Mouse (Mus musculus): ENCODE measurements around the gene Stxbp4. TPM values are rescaled to one million over a fixed set of nuclear protein-coding genes. Genes with fewer than 3 reads are reported as not detected.

The Stxbp4 gene
- polyA plus RNA-seq, 1 experiment: 3.1 TPM

DNA sequence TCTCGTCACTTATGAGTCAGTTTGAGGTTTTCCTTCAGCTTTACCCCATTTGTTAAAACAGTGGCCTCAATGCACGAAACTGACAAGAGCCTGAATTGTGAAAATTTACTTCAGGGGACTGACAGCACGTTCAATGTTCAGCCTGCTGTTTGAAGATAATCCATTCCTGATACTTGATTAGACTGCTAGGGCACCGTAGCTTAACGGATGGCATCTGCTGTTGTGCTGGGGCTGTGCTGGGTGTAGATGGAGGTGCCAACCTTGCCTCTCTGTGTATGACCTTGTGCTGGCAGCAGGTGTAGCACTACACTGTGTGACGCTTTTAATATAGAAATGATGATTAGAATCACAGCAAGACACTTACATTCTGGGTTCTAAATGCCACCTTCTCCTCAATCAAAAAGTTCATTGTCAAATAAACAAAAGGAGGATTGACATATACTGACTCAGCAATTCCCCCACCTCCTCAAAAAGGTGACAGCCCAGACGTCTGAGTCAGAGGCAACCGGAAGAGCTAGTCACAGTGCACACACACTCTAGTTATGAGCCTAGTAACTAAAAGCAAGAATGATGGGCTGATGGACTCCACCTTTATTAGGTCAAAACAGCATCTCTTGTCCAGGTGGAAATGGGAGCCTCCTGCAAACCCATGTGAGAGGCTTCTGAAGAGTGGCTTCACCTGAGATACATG, 61.5 kb downstream of the Stxbp4 start:
- Histone ChIP-seq H3K4me1 (ENCODE audit: control insufficient read depth, insufficient read depth, low read length) (peaks cover 3% of the 10 kb centered on the region; the same call in 1 of the 2 replicates), H3K27ac (ENCODE audit: insufficient read depth, low read depth, low read length) (no peak overlapping the region), H3K4me3 (ENCODE audit: insufficient read depth, low read length) (no peak overlapping the region)
- no peak for TF ChIP-seq CTCF (IDR thresholded peaks at IDR 0.05; ENCODE audit: low read depth, low read length)
- no peak for TF ChIP-seq POLR2A (IDR thresholded peaks at IDR 0.05; ENCODE audit: borderline replicate concordance, low read depth, low read length)

DNA sequence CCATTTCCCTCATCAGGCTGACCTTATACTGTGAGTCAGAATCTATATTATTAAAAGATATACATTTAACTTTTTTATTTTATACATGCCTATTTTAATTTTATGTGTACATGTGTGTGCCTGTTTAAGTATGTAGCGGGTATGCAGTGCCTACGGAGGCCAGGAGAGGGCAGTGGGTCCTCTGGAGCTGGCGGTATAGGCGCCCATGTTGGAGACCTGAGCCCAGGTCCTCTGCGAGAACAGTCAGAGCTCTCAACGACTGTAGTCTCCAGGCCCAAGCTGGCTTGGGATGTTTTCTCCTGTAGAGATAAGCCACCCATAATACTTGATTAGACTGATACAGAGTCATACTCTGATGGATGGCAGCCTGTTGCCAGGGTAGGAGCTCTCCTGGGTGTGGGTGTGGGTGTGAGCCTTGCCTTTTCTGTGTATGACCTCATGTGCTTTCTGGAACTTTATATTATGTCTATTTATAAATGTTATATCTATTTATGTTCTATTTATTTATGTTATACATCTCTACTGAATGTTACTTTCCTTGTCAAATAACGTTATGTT, 62.3 kb downstream of the Stxbp4 start:
- Histone ChIP-seq H3K27ac (ENCODE audit: insufficient read depth, low read depth, low read length) (no peak overlapping the region), H3K4me1 (ENCODE audit: control insufficient read depth, insufficient read depth, low read length) (peaks cover 3% of the 10 kb centered on the region; the same call in 1 of the 2 replicates), H3K4me3 (ENCODE audit: insufficient read depth, low read length) (no peak overlapping the region)
- TF ChIP-seq CTCF (IDR thresholded peaks at IDR 0.05; ENCODE audit: low read depth, low read length) (no peak), POLR2A (IDR thresholded peaks at IDR 0.05; ENCODE audit: borderline replicate concordance, low read depth, low read length) (no peak)

GRCm38 (mm10) chr11:90570646-90571259, 67.1 kb downstream of the Stxbp4 start:
- Histone ChIP-seq H3K27ac (ENCODE audit: insufficient read depth, low read depth, low read length) (no peak overlapping the region), H3K4me1 (ENCODE audit: control insufficient read depth, insufficient read depth, low read length) (no peaks in the 10 kb centered on the region), H3K4me3 (ENCODE audit: insufficient read depth, low read length) (no peak overlapping the region)
- TF ChIP-seq POLR2A (IDR thresholded peaks at IDR 0.05; ENCODE audit: borderline replicate concordance, low read depth, low read length): no peak

GRCm38 (mm10) chr11:90558359-90559047, 79.4 kb downstream of the Stxbp4 start:
- Histone ChIP-seq H3K4me1 (ENCODE audit: control insufficient read depth, insufficient read depth, low read length) (peaks cover 8% of the 10 kb centered on the region), H3K4me3 (ENCODE audit: insufficient read depth, low read length) (no peak overlapping the region), H3K27ac (ENCODE audit: insufficient read depth, low read depth, low read length) (peak overlapping the region; percentile 84)
- no peak for TF ChIP-seq CTCF (IDR thresholded peaks at IDR 0.05; ENCODE audit: low read depth, low read length)

- Histone ChIP-seq H3K4me1 (ENCODE audit: control insufficient read depth, insufficient read depth, low read length) (peaks cover 8% of the 10 kb centered on the region), H3K27ac (ENCODE audit: insufficient read depth, low read depth, low read length) (no peak overlapping the region), H3K4me3 (ENCODE audit: insufficient read depth, low read length) (no peak overlapping the region)
- no peak for TF ChIP-seq POLR2A (IDR thresholded peaks at IDR 0.05; ENCODE audit: borderline replicate concordance, low read depth, low read length)
- TF ChIP-seq CTCF (IDR thresholded peaks at IDR 0.05; ENCODE audit: low read depth, low read length): no peak
These were observed 81.4 kb downstream of the Stxbp4 start for GRCm38 (mm10) chr11:90556517-90556916.

DNA sequence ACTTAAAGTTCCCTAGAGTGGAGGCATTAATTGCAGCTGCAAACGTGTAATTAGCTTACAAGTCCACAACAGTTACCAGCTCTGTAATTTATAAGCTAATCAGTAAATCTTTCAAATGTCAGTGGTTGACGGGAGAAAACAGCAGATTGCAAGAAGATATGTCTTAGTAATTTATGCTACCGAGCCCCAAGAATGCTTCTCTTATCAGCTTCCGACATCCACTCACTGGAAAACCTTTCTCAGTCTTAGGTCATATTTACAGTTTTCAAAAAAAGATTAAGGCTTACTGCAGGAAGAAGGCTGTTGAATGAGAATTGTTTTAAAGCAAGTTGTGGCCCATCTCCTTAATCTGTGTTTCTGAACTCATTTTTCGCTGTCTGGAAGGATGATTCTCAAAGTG, 83.9 kb downstream of the Stxbp4 start:
- TF ChIP-seq POLR2A (IDR thresholded peaks at IDR 0.05; ENCODE audit: borderline replicate concordance, low read depth, low read length) (no peak), CTCF (IDR thresholded peaks at IDR 0.05; ENCODE audit: low read depth, low read length) (no peak)
- H3K4me1 ChIP-seq (ENCODE audit: control insufficient read depth, insufficient read depth, low read length): peaks cover 6% of the 10 kb centered on the region

DNA sequence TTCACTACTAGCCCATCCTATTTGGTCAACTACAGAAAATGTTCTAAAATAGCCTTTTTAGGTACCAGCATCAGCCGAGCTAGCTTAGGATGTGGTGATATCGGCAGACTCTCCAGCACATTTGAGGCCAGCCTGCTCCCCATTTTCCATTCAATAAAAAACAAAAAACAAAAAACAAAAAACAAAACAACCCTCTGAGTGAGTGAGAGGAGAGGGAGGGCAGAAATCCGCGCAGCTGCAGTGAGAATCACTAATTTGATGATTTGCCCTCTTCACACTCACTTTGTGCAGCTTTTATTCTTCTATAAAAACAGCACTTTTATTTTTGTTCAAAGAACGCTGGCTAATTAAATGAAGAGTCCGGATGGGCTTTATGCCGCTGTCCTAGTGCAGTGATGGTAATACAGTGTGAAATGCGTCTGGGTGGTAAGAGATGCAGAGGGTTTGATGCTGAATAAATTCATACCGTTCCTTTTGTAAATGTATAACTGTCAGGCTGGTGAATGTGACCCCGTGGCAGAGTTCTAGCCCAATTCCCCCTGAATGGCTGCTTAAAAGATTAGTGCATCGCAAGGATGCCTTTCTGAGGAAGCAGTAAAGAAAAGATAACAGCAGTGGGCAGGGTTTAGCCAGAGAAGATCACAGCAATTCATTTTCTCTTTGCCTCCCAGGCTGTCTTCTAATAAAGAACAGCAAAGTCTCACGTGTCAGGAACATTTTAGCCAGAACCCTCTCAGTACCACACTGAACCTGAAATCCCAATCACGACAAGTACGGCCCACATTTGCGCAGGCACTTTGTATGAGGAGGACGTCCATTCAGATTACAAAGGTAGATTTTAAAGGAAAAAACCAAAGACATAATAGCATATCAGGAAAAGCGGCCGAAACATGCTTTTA, 85.3 kb downstream of the Stxbp4 start:
- Histone ChIP-seq H3K4me1 (ENCODE audit: control insufficient read depth, insufficient read depth, low read length) (no peaks in the 10 kb centered on the region), H3K27ac (ENCODE audit: insufficient read depth, low read depth, low read length) (no peak overlapping the region), H3K4me3 (ENCODE audit: insufficient read depth, low read length) (no peak overlapping the region)
- TF ChIP-seq POLR2A (IDR thresholded peaks at IDR 0.05; ENCODE audit: borderline replicate concordance, low read depth, low read length) (no peak), CTCF (IDR thresholded peaks at IDR 0.05; ENCODE audit: low read depth, low read length) (no peak)

More for the DNA sequence above, 83.9 kb downstream of the Stxbp4 start:
- no peak overlapping the region for H3K27ac ChIP-seq (ENCODE audit: insufficient read depth, low read depth, low read length)
- H3K4me3 ChIP-seq (ENCODE audit: insufficient read depth, low read length): no peak overlapping the region

- Histone ChIP-seq H3K4me1 (ENCODE audit: control insufficient read depth, insufficient read depth, low read length) (no peaks in the 10 kb centered on the region), H3K4me3 (ENCODE audit: insufficient read depth, low read length) (no peak overlapping the region)
- TF ChIP-seq POLR2A (IDR thresholded peaks at IDR 0.05; ENCODE audit: borderline replicate concordance, low read depth, low read length) (no peak), CTCF (IDR thresholded peaks at IDR 0.05; ENCODE audit: low read depth, low read length) (no peak)
These were observed 89.3 kb downstream of the Stxbp4 start for GRCm38 (mm10) chr11:90548560-90548959.

GRCm38 (mm10) chr11:90538636-90539263, 99.1 kb downstream of the Stxbp4 start:
- no peak overlapping the region for H3K27ac ChIP-seq (ENCODE audit: insufficient read depth, low read depth, low read length)
- no peak for TF ChIP-seq CTCF (IDR thresholded peaks at IDR 0.05; ENCODE audit: low read depth, low read length)
- no peak for TF ChIP-seq POLR2A (IDR thresholded peaks at IDR 0.05; ENCODE audit: borderline replicate concordance, low read depth, low read length)
- no peaks in the 10 kb centered on the region for H3K4me1 ChIP-seq (ENCODE audit: control insufficient read depth, insufficient read depth, low read length)
- no peak overlapping the region for H3K4me3 ChIP-seq (ENCODE audit: insufficient read depth, low read length)

More at GRCm38 (mm10) chr11:90548560-90548959, 89.3 kb downstream of the Stxbp4 start:
- H3K27ac ChIP-seq (ENCODE audit: insufficient read depth, low read depth, low read length): no peak overlapping the region
